Mouse (Mus musculus) v-Abl transformed pro-B cells (cell line): ENCODE results near the gene Dnajb3.

Source experiments
- in situ Hi-C, 2 experiments: fragments of 400-800 bp; cut with MboI; formaldehyde crosslinking; loops; one replicate each; pipeline ENCODE4 v1.15.1; 2025; ENCODE audit not compliant: unreplicated experiment in 2 of 2

The Dnajb3 gene

DNA sequence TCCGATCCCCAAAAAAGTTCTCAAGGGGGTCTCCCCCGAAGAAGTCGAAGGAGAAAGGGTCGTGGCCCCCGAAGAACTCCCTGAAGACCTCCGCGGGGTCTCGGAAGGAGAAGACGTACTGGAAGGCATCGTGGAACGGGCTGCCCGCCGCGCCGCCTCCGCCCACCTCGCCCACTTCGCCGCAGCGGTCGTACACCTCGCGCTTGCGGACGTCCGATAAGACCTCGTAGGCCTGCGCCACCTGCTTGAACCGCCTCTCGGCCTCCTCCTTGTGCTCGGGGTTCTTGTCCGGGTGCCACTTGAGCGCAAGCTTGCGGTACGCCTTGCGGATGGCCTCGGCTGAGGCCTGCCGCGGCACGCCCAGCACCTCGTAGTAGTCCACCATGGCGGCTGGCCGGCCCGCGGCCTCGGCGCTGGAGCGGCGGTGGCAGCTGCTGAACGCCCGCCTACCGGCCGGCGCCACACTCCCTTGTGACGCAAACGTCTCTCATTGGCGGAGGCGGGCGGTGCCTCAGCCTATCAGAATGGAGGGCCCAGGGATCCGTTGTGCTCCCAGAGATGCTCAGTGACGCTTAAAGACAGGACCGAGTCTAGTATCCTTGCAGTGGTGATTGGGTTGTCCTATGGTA, at the start of gene Dnajb3:
Gene Dnajb3, minus strand, starts transcription at position 489 of the 629 bp plus-strand sequence.
- in situ Hi-C loops: no loop called here

DNA sequence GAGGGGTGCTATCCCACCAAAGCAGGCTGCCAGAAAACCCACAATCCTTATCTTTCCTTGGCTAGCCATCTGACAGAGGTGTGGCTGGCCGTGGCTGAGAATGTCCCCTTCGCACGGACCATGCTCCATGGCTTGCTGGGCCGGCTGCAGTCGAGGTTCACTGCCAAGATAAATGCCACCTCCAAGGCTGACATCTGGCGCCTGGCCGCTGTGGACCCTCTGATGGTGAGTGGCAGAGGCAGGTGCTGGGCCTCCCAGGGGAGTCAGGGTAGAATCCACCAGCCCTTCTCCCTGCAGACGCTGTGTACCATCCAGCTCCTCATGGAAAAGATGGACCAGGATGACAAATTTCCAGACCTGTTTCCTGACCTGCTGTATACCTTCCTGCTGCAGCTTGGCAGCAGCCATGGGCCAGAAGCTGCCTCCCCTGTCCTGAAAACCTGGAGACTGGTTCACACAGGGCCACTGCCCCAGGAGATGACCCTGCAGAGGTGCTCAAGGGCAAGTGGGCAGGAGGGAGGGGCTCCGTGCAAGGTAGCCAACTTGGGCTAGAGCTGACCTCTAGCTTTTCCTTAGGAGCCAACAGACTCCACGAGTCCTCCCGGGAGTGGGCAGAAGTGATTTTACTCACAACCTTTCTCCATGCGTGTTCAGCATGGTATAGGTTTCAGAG, 49.3 kb upstream of the Dnajb3 start:
- in situ Hi-C loops: no loop called here

DNA sequence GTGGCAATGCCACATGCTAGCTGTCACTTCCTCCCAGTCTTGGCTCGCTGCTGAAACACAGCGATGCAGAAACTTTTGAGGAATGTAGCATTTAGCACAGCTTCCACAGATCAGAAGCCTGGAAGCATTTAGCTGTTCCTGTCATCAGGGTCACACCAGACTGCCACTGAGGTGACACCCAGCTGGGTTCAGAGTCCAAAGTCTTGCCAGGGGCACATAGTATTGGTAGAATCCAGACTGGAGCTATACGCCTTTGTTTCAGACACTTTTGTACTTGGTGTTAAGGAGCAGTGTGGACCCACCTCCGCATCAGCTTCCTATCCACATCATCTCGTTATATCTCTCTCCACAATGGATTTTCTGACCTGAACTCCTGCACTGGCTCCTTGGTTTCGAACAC, 48.0 kb upstream of the Dnajb3 start:
- in situ Hi-C loops: no loop called here

DNA sequence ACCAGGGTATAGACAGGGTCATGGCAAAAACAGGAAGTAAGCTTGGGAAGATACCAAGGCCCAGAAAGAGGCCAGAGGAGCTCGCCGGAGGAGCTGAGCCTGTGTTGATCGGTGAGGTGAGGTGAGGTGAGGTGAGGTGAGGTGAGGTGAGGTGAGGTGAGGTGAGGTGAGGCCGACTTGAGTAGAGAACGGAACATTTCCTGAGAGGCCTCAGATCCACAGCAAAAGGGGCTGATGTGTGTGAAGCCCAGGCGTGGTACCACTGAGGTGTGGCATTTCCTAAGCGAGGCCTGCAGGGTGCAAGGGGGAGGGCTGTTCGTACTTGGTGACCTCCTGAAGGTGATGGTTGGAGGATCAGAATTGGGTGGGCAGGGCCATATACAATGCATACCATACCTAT, 47.5 kb upstream of the Dnajb3 start:
- in situ Hi-C loops: no loop called here

DNA sequence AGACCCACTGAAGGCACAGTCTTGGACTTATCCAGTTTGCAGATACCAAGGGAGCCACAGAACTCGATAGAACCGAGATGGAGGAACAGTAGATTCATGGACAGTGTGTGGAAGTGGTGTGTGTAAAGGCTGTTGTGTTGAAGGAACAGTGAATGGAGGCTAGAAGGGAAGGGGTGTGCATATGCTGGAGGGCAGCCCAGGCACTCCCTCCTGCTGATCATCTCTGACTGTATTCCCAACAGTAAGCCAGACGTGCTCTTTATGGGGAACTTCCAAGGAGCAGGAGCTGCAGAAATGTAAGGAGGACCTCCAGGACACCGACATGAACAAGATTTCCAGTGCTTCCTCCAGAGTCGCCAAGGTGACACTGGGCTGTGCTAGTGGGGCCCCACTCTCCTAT, 44.4 kb upstream of the Dnajb3 start:
- in situ Hi-C loops: no loop called here

DNA sequence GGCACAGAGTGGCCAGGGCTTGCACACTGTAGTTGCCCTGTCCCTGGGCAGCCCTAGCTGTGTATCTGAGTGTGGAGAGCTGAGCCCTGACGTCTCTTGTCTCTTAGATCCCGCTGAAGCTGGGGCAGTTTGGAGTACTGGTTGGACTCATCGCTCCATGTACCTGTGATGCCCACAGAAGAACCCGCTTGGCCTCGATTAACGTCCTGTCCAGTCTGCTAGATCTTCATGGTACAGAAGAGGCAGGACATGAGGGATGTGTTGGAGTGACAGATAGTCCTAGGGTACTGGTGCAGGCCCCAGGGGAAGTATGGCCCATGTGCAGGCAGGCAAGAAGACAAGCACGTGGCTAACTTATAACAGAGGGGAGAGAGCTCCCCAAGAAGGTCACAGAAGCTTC, 44.0 kb upstream of the Dnajb3 start:
- in situ Hi-C loops: no loop called here

DNA sequence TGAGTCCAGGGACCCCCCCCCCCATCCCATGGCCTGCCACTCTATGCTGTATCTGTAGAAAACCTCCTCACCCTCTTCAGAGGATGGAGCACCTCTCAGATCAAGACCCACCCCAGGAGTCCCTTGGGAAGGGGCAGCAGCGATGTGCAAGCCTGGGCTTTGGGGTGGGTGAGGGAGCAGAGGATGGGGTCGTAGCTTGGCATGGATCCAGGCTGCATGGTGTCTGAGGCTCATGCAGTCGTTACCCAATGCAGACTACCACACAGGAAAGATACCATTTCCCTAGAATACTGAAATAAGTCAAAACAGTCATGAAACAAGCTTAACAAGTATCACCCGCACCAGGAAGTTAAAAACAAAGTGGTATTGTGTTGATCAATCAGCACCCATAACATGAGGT, 43.1 kb upstream of the Dnajb3 start:
- in situ Hi-C loops: no loop called here

DNA sequence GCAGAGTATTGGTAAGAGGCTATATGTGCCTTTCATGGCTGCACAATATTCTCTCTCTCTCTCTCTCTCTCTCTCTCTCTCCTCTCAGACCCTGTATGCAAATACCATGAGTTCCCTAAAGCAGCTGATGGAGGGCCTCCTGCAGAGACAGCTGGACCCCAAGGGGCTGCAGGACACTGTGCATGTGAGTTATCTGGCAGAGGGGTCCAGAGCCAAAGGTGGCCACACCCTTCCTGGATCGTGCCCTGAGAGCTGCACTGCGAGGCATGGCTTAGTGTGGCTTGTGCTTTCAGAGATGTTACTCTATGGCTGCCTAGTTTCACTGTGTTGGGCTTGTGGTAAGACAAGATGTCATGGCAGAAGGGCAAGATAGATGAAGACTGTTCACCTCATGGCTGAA, 42.1 kb upstream of the Dnajb3 start:
- in situ Hi-C loops: no loop called here

DNA sequence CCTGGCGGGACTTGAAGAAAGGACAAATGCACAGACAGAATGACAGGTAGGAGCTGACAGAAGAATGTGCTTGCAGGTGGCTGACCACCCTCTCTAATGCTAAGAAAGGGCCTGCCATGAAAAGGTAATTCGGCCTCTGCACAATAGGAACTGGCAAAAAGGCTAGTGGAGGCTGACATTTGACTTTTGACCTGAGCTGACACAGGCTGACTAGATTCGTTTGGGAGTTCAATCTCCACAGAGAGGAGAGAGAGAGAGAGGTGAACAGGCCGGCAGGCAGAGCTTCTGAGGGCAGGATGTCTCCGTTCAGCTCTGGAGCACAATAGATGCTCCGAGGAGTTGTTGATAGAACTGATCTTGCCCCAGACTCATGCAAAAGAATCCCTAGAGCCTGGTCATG, 40.8 kb upstream of the Dnajb3 start:
- in situ Hi-C loops: no loop called here

DNA sequence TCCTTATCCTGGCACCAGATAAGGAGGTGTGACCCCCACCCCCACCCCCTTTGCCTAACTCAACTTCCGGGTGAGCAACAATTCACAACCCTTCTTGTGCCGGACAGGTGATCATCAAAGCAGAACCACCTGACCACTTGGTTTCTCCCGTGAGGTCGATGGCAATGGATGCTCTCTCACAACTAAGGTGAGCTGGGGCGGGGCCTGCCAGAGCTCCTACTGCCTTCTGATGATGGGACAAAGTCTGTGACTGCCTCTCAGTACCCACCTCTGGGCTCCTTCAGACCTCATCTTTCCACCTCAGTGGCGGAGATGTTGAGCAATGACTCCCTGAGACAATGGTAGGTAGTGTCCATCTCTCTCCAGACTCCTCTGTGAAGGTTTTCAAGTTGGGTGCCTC, 40.3 kb upstream of the Dnajb3 start:
- in situ Hi-C loops: no loop called here

DNA sequence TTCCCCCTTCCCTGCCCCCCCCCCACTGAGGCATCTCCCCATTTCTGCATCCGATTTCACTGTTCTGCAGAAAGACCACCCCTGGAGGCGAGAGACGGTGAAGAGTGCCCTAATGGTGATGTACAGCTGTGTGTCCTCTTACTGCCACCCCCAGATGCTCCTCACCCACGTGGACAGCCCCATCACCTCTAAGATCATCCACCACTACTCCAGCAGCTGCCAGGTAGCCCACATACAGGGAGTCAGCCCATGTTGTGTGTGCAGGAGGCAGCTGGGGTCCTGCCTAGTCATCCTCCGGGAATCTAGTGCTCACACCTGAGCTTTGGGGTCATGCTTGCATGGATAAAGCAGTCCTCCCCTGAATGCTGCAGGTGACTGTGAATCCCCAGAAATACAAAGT, 38.3 kb upstream of the Dnajb3 start:
- in situ Hi-C loops: no loop called here

DNA sequence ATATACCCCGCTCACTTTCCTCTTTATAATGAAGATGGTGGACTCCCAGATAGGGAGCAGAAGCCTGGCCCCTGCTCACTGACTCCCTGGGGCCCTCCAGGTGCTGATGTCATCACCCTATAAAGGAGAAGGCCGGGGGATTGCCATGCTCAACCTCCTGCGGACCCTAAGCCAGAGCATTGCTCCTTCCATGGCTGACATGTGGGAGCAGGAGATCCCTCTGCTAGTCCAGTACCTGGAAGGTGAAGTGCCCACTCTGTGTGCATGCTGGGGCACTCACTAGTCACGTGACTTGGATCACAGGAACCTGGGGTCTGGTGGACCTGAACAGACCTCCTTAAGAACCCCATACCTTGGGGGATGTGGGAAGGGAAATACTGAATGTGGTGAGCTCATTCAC, 35.0 kb upstream of the Dnajb3 start:
- in situ Hi-C loops: no loop called here

DNA sequence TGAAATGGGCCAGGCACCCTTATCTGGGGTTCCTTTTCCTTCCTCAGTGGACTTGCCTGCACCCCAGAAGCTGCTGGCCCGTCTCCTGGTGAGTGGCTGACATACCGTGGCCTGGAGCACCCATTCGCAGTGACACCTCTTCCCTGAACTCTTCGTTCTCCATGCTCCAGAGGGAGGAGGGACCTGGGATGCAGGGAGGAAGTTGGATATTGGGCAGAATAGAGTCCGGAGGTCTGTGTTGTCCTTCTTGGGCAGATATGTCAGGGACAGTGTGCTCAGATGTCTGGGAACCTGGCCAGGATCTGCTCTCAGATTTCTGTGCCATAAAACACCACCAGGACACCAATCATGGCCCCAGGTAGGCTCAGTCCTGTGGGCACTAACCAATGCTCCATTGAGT, 34.5 kb upstream of the Dnajb3 start:
- in situ Hi-C loops: no loop called here

DNA sequence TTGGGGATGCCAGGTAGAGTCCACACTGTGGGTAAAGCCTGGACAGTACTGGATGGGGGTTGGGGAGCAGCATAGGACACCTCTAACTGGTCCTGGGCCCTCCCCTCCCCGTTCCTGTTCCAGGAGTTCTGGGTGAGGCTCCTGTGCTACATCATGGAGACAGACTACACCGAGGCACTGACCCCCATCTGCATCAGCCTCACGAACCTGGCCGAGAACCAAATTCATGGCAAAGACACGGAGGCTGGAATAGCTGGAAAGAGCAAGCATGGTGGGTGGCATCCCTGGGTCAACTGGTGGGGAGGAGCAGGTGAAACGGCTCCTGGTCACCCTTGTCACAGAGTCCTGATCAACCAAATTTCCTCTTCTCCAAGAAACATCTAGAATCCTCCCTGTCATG, 33.2 kb upstream of the Dnajb3 start:
- in situ Hi-C loops: no loop called here

DNA sequence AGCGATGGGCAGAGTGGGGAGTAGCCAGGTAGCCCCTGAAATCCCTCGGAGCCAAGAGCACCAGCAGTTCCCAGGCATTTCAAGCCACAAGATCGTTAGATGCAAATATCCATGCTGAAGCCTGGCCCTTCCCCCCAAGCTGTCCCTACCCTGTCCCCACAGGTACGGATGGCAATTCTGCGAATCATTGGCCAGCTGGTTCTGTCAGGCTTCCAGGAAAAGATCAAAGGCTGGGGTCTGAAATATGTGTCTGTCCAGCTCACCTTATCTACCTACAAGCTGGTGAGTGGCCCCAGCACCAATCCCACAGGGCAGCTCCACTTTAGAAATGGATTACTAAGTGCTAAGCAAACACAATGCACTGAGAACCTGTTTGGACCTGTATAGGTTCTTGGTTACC, 31.7 kb upstream of the Dnajb3 start:
- in situ Hi-C loops: no loop called here

DNA sequence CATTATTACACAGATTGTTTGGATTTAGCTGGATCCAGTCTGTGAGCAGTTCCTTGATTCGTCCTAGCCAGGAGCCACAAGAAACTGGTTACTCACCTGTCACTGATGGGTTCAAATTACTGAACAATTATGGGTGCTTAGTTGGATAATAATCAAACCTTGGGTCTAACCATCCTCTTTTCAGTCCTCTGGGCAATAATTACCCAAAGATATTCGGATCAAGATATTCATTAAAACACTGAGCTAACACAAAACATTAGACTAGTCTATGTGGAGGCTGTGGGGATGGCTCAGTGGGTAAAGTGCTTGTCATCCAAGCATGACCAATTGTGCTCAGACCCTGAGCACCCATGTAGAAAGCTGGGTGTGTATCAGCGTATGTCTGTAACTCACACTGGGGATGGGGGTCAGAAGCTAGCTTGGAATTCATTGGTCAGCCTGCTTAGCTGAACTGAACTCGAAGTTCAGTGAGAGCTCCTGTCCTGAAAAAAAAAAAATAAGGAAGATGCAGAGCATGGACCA, 30.4 kb upstream of the Dnajb3 start:
- in situ Hi-C loops: no loop called here

DNA sequence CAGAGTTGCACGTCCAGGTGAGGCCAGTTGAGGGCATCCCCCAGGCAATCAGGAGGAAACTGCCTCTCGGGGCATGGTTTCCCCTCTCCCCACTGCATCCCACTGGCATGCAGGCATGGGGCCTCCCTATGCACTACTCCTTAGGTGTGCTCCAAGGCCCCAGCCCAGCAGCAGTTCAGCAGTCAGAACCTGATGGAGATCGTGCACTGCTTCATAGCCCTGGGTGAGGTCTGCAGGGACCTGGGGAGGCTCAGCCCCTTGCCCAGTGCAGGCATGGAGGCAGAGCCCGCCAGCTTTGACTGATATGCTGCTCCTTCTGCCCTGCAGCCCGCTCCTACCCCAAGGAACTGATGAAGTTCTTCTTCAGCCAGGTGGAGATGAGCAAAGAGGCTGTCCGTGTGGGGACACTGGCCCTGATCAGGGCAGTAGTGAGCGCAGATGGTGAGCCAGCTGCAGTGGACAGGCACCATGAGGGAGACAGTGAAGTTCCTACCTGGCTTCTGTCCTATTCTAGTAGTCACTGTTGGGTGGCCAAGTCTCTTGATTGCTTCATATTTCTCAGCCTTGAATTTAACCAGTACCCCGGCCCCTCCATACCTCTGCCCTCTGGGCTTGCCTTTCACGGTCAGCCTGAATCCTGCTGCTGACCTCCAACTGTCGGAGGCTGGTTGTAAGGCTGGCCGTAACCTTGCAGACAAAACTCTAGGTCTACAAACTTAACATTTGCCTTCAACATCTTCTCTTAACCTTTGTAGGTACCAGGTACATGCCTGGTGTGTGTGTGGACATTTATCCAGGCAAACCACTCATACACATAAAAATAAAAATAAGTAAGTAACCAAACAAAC, 29.7 kb upstream of the Dnajb3 start:
- in situ Hi-C loops: no loop called here

DNA sequence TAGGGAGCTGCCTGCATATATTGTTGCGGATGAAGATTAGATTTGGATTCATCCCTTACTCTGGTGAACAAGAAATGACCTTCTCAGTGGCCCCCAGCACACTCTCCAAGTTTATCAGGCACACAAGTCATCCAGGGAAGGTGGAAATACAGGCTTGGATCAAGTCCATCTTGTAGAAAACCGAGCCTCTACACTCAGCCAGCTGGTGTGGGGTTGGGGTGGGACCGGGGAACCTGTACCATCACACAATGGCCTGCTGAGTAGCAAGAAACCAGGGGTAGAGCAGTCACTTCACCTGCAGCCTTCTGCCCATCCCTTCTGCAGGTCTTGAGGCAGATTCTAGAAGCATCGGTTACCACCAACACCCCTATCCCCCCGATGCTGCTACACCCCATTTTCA, 29.1 kb upstream of the Dnajb3 start:
- in situ Hi-C loops: no loop called here

DNA sequence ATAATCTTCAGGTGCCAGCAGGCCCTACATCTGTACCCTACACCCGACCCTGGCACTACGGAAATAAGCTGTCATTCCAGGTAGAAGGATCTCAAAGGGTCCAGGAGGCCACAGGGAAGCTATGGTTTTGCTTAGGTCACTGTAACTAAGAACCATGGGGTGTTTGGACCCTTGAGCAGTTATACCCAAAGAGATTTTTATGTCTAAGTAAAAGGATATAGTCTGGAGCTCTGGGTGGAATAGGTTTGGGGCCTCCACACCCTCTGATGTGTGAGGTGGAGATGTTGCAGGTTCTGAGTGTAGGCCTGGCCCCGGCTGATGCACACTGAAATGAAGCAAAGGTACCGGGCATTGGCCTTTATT, 28.6 kb upstream of the Dnajb3 start:
- in situ Hi-C loops: no loop called here

DNA sequence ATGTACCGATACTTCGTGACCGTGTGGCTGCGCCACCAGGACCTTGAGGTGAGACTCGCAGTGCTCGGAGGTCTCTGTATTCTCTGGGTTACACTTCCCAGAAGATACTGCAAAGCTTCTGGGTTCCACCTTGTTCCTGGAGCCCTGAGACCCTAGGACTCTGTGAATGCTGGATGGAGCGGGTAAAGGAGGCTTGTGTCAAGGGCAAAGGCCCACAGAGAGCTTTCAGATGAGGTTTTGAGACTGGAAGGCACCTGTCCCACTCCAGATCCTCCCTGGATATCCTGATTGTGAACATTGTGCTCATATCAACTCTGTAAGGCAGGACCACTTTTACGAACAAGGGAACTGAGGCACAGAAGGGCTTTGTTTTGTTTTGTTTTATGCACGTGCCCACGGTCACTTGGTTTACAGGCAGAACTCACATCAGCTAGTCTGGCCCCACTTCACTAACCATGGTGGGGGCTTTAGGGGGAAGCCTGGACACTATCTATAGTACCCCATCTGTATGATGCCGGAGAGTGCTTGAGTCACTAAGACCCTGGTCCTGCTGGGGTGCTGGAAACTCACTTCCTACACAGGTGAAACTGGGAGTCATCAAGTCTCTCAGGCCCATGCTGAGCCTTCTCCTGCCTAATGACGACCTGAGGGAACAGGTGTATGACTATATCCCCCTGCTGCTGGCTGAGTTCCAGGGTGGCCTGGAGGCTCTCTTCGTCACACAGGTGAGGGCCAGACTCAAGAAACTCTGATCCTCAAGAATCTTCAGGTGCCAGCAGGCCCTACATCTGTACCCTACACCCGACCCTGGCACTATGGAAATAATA, 28.1 kb upstream of the Dnajb3 start:
- in situ Hi-C loops: no loop called here
